Mouse (Mus musculus) MEL (cell line): ENCODE measurements around the gene Gpatch2. TPM values are rescaled to one million over a fixed set of nuclear protein-coding genes. Genes with fewer than 3 reads are reported as not detected.

Source experiments
- DNase-seq: peaks from one replicate; pipeline ENCODE4 v3.0.0; 2011; ENCODE audit warnings: low read depth, low spot score
- H3K27ac ChIP-seq: 2 replicates; pipeline ENCODE4 v1.5.1; 2012; ENCODE audit warnings: low read depth, mild to moderate bottlenecking, control low read depth, low read length, moderate library complexity; ENCODE audit not compliant: control insufficient read depth
- H3K27me3 ChIP-seq, 2 experiments: fragments of 150-350 bp in 1 of 2; sonication (generic) in 1 of 2; 2 replicates each; pipeline ENCODE4 v1.6.1; 2012; ENCODE audit warnings: low read length in 2 of 2, mild to moderate bottlenecking in 2 of 2, improper control_type of control experiment in 1 of 2, moderate library complexity in 1 of 2; ENCODE audit not compliant: insufficient read depth in 2 of 2, control insufficient read depth in 1 of 2
- H3K36me3 ChIP-seq, 2 experiments: 2 replicates each; pipeline ENCODE4 v1.6.1; 2012 to 2014; ENCODE audit warnings: low read length in 2 of 2, improper control_type of control experiment in 1 of 2, inconsistent platforms in 1 of 2, mild to moderate bottlenecking in 1 of 2; ENCODE audit not compliant: insufficient read depth in 2 of 2, control insufficient read depth in 1 of 2
- H3K4me1 ChIP-seq, 2 experiments: fragments of 150-350 bp in 1 of 2; sonication (generic) in 1 of 2; 2 replicates each; pipeline ENCODE4 v1.6.1; 2012; ENCODE audit warnings: low read length in 2 of 2, improper control_type of control experiment in 1 of 2, mild to moderate bottlenecking in 1 of 2; ENCODE audit not compliant: insufficient read depth in 2 of 2, control insufficient read depth in 1 of 2
- H3K4me3 ChIP-seq, 2 experiments: fragments of 150-350 bp in 1 of 2; sonication (generic) in 1 of 2; 2 replicates each; pipeline ENCODE4 v1.5.1; 2012; ENCODE audit warnings: low read depth in 2 of 2, low read length in 2 of 2, mild to moderate bottlenecking in 2 of 2, moderate library complexity in 2 of 2, control low read depth in 1 of 2, improper control_type of control experiment in 1 of 2; ENCODE audit not compliant: control insufficient read depth in 1 of 2, insufficient read depth in 1 of 2
- H3K79me2 ChIP-seq: 2 replicates; pipeline ENCODE4 v1.6.1; 2012; ENCODE audit warnings: mild to moderate bottlenecking, low read length, moderate library complexity; ENCODE audit not compliant: control insufficient read depth, poor library complexity, insufficient read depth
- H3K9ac ChIP-seq: 2 replicates; pipeline ENCODE4 v1.6.1; 2012; ENCODE audit warnings: low read depth, mild to moderate bottlenecking, control low read depth, low read length, moderate library complexity; ENCODE audit not compliant: control insufficient read depth, poor library complexity, severe bottlenecking
- H3K9me3 ChIP-seq: fragments of 150-350 bp; sonication (generic); replicated peaks from 2 replicates; pipeline ENCODE4 v1.6.1; 2012; ENCODE audit warnings: mild to moderate bottlenecking, low read length, improper control_type of control experiment, moderate library complexity; ENCODE audit not compliant: insufficient read depth
- BHLHE40 ChIP-seq: IDR thresholded peaks from 2 replicates; pipeline ENCODE4 v1.6.1; 2012; ENCODE audit warnings: low read depth, mild to moderate bottlenecking, inconsistent platforms, low read length, improper control_type of control experiment, borderline replicate concordance
- E2F4 ChIP-seq: IDR thresholded peaks from 2 replicates; pipeline ENCODE4 v1.6.1; 2011; ENCODE audit warnings: low read depth, low read length, improper control_type of control experiment, borderline replicate concordance
- EP300 ChIP-seq, 2 experiments: IDR thresholded peaks; 2 replicates each; pipeline ENCODE4 v1.6.1; 2011; ENCODE audit warnings: improper control_type of control experiment in 2 of 2, low read length in 2 of 2, low read depth in 1 of 2, mild to moderate bottlenecking in 1 of 2
- ETS1 ChIP-seq: IDR thresholded peaks from 2 replicates; pipeline ENCODE4 v1.6.1; 2012; ENCODE audit warnings: low read depth, mild to moderate bottlenecking, inconsistent platforms, low read length, improper control_type of control experiment, moderate library complexity
- GATA1 ChIP-seq: IDR thresholded peaks from 2 replicates; pipeline ENCODE4 v1.6.1; 2011; ENCODE audit warnings: low read depth, low read length, improper control_type of control experiment
- JUND ChIP-seq: IDR thresholded peaks from 2 replicates; pipeline ENCODE4 v1.6.1; 2011; ENCODE audit warnings: low read depth, mild to moderate bottlenecking, improper control_type of control experiment, low read length
- MAFK ChIP-seq: IDR thresholded peaks from 2 replicates; pipeline ENCODE4 v1.6.1; 2011; ENCODE audit warnings: low read depth, mild to moderate bottlenecking, low read length, improper control_type of control experiment, borderline replicate concordance
- MAX ChIP-seq: IDR thresholded peaks from 2 replicates; pipeline ENCODE4 v1.6.1; 2011; ENCODE audit warnings: low read length, improper control_type of control experiment
- MAZ ChIP-seq: IDR thresholded peaks from 2 replicates; pipeline ENCODE4 v1.6.1; 2012; ENCODE audit warnings: low read depth, mild to moderate bottlenecking, inconsistent platforms, low read length, improper control_type of control experiment
- MXI1 ChIP-seq: IDR thresholded peaks from 2 replicates; pipeline ENCODE4 v1.6.1; 2011; ENCODE audit warnings: mild to moderate bottlenecking, low read depth, low read length, improper control_type of control experiment
- MYB ChIP-seq: IDR thresholded peaks from 2 replicates; pipeline ENCODE4 v1.6.1; 2011; ENCODE audit warnings: mild to moderate bottlenecking, low read depth, low read length, improper control_type of control experiment
- MYC ChIP-seq: IDR thresholded peaks from 2 replicates; pipeline ENCODE4 v1.6.1; 2011; ENCODE audit warnings: low read depth, mild to moderate bottlenecking, low read length, improper control_type of control experiment, moderate library complexity
- NRF1 ChIP-seq: IDR thresholded peaks from 2 replicates; pipeline ENCODE4 v1.6.1; 2014; ENCODE audit warnings: low read depth, mild to moderate bottlenecking, inconsistent platforms, low read length, improper control_type of control experiment, moderate library complexity; ENCODE audit not compliant: poor library complexity, insufficient read depth, severe bottlenecking
- RCOR1 ChIP-seq: IDR thresholded peaks from 2 replicates; pipeline ENCODE4 v1.6.1; 2012; ENCODE audit warnings: low read depth, mild to moderate bottlenecking, inconsistent platforms, low read length, improper control_type of control experiment
- SMC3 ChIP-seq: IDR thresholded peaks from 2 replicates; pipeline ENCODE4 v1.6.1; 2011; ENCODE audit warnings: low read depth, low read length, improper control_type of control experiment
- TCF12 ChIP-seq: IDR thresholded peaks from 2 replicates; pipeline ENCODE4 v1.6.1; 2014; ENCODE audit warnings: low read depth, mild to moderate bottlenecking, inconsistent platforms, low read length, improper control_type of control experiment, moderate library complexity
- UBTF ChIP-seq: IDR thresholded peaks from 2 replicates; pipeline ENCODE4 v1.6.1; 2012; ENCODE audit warnings: low read depth, mild to moderate bottlenecking, inconsistent platforms, low read length, improper control_type of control experiment, moderate library complexity, borderline replicate concordance; ENCODE audit not compliant: insufficient read depth
- USF1 ChIP-seq: IDR thresholded peaks from 2 replicates; pipeline ENCODE4 v1.6.1; 2014; ENCODE audit warnings: low read depth, mild to moderate bottlenecking, inconsistent platforms, low read length, improper control_type of control experiment, moderate library complexity
- USF2 ChIP-seq, 2 experiments: IDR thresholded peaks; 2 replicates each; pipeline ENCODE4 v1.6.1; 2011 to 2012; ENCODE audit warnings: improper control_type of control experiment in 2 of 2, low read length in 2 of 2, borderline replicate concordance in 1 of 2, inconsistent platforms in 1 of 2, low read depth in 1 of 2, mild to moderate bottlenecking in 1 of 2; ENCODE audit not compliant: insufficient read depth in 1 of 2
- ZKSCAN1 ChIP-seq: IDR thresholded peaks from 2 replicates; pipeline ENCODE4 v1.6.1; 2012; ENCODE audit warnings: low read depth, mild to moderate bottlenecking, inconsistent platforms, low read length, improper control_type of control experiment, moderate library complexity
- ZMIZ1 ChIP-seq: IDR thresholded peaks from 2 replicates; pipeline ENCODE4 v1.6.1; 2012; ENCODE audit warnings: low read depth, mild to moderate bottlenecking, inconsistent platforms, low read length, improper control_type of control experiment, moderate library complexity
- polyA plus RNA-seq, 2 experiments: library from polyadenylated mRNA; stranded (reverse) in 1 of 2; unstranded in 1 of 2; fragments of >175 nt in 1 of 2; fragments of >200 nt in 1 of 2; gene quantifications; 2 replicates each; pipeline versions ENCODE4 v1.2.1 to v1.2.4; 2012; ENCODE audit warnings: low replicate concordance in 2 of 2, low read depth in 1 of 2; ENCODE audit not compliant: insufficient read length in 2 of 2, insufficient read depth in 1 of 2, missing spikeins in 1 of 2
- total RNA-seq: library from RNA; depleted of rRNA; stranded (reverse); fragments of 300-350 nt; gene quantifications from 2 replicates; pipeline ENCODE4 v1.2.3, GENCODE M21; 2012

The Gpatch2 gene
- total and polyA plus RNA-seq, 3 experiments = 14.5 to 15.3 TPM; not detected in 1

DNA sequence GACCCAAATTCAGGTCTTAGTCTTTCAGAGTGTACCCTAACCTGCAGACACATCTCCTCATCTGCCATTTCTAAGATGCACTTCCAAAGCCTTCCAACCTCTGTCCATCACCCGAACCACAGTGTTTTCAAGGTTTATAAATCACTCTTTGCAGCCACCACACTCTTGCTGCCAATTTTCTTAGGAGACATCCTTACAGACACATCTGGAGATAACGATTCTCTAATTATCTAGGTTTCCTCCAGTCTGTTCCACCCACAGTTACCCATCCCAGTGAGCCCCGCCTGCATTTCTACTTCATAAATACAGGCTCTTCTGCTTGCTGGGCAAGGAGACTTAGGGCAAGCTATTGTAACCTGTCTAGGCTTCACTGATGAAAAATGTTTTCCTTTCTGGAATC is 77.9 kb downstream of the Gpatch2 start:
- peak; percentile 51 for DNase-seq
- Histone ChIP-seq H3K27ac (no peak overlapping the region), H3K9ac (no peak overlapping the region), H3K4me3 (no peak overlapping the region), H3K4me1 (peaks cover 2 to 11% of the 10 kb centered on the region in 2 experiments; a peak in 2 of 4 replicates), H3K36me3 (peaks cover 0 to 6% of the 10 kb centered on the region in 2 experiments; a peak in 2 of 4 replicates), H3K9me3 (no peaks in the 10 kb centered on the region), H3K79me2 (no peaks in the 10 kb centered on the region), H3K27me3 (no peaks in the 10 kb centered on the region)
- TF ChIP-seq GATA1 (peak; percentile 61; the same call in 1 of the 2 replicates), MAX (no peak), EP300 (IDR thresholded peaks at IDR 0.05; ENCODE audit: low read depth in 1 of 2, low read length in 2 of 2) (peak; percentile 51 to 67; a peak in 3 of 4 replicates), BHLHE40 (no peak), ETS1 (peak; percentile 33; the same call in 1 of the 2 replicates), RCOR1 (peak; percentile 75; the same call in 1 of the 2 replicates), TCF12 (0 out of 2 replicates have a peak, but pooled peaks have one; percentile 31)

DNA sequence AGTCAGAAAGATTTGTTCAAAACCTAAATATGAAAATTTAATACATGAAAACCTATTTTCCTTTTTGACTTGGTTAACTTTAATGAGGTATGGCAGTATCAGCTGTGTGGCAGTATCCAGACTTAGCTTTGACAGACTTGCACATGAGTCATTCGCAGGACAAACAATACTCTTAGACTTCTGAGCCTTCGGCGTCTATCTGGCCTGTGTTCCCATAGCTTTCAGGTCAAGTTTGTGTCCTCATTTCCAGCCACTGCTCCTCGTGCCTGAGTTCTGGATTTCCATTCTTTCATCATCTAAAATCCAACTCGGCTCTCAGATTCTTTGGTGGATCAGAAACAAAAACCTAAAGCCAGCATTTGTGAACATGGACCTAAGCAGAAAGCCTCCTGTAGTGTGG is 79.2 kb downstream of the Gpatch2 start:
- no peaks in the 10 kb centered on the region for H3K9me3 ChIP-seq
- H3K4me1 ChIP-seq = peaks cover 2 to 11% of the 10 kb centered on the region in 2 experiments; a peak in 2 of 4 replicates
- peaks cover 0 to 6% of the 10 kb centered on the region in 2 experiments; a peak in 2 of 4 replicates for H3K36me3 ChIP-seq
- H3K27ac ChIP-seq = no peak overlapping the region
- H3K9ac ChIP-seq = no peak overlapping the region
- H3K4me3 ChIP-seq = no peak overlapping the region
- no peak for DNase-seq
- no peaks in the 10 kb centered on the region for H3K27me3 ChIP-seq
- TF ChIP-seq JUND (no peak), MAX (no peak), MAZ (no peak), GATA1 (no peak), MAFK (no peak), SMC3 (no peak), UBTF (no peak), USF1 (no peak), MXI1 (no peak), ZKSCAN1 (no peak), MYC (no peak), ETS1 (no peak), BHLHE40 (no peak), RCOR1 (no peak), E2F4 (no peak), MYB (no peak), ZMIZ1 (no peak), NRF1 (no peak), USF2 (IDR thresholded peaks at IDR 0.05; ENCODE audit: borderline replicate concordance in 1 of 2, insufficient read depth in 1 of 2, low read depth in 1 of 2, low read length in 2 of 2) (no peak)
- H3K79me2 ChIP-seq = no peaks in the 10 kb centered on the region
